Mouse (Mus musculus) c-Kit-positive CD71-positive TER-119-negative erythroid progenitor cells, embryonic 14.5 days (primary cell): Measurements from ENCODE around the gene Agtr1a.

Experiments used
- DNase-seq: peaks from one replicate; pipeline ENCODE4 v3.0.0-alpha.2; 2013; ENCODE audit warnings: low read depth

Agtr1a gene

DNA sequence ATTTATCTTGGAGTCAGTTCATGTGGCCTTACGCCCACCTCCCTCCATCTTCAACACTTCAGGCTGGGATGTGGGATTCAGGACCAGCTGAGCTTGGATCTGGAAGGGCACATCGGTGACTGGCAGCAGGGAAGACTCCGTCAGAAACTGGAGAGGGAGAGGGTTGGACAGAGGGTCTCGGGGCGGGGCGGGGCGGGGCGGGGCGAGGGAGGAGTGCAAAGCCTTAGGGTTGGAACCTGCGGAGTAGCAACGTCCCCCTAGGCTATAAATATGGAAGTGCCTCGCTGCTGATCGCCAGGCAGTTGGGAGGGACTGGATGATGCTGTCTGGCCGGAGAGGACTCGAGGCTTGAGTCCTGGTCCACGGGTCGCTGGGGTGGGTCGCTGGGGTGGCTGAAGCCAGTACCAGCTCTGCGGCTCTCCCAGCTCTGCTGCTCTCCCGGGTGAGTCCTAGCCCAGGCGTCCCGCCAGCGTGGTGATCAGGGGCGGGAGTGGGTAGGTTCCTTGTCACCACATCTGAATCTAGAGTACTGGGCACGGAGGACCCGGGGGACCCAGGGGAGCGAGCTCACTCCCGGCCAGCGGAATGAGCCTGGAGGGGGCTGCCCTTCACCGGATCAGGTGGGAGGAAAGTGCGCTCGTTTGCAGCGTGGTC lies at the start of gene Agtr1a:
Gene Agtr1a (plus strand): TSS at position 294 of the 654 bp plus-strand sequence.
- no peak for DNase-seq

DNA sequence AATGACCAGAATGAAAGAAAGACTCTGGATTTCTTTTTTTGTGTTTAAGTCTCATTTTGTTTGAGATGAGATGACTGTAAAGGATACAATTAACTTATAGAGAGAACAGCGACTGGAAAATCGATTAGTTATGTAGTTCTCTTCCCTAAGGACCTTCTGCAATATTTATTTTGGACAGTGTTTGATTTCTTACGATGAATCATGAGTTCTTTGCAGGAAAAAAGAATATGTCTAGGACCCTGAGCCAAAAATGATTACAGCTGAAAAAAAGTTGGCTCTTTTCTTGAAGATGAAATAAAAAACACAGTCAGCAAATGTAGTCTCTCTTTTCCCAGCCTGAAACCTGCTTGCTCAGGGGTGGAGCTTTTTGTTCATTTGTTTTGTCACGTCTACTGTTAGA lies 26.0 kb upstream of the Agtr1a start:
- no peak for DNase-seq

- DNase-seq: no peak
Observed at GRCm38 (mm10) chr13:30324669-30325346, 11.4 kb upstream of the Agtr1a start.

GRCm38 (mm10) chr13:30331061-30331460 lies 5.2 kb upstream of the Agtr1a start:
- no peak for DNase-seq

DNA sequence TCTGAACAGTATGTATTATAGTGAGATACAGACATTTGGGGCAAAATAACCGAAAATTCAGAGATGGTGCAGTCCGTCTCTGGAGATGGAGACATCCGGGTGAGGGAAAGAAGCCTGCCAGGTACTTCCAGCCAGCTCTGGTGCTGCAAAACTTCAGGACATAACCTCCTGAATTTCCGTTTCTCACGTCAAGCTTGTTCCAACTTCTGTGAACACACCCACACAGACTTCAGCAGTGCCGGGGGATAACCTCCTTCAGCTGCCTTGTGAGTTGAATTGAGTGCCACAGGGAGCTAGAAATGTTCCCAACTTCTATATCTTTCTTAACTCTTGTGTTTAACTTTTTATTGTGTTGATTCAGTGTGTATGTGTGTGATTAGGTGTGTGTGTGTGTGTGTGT lies 4.4 kb upstream of the Agtr1a start:
- DNase-seq: no peak

GRCm38 (mm10) chr13:30332581-30332980 lies 3.7 kb upstream of the Agtr1a start:
- DNase-seq: no peak

DNA sequence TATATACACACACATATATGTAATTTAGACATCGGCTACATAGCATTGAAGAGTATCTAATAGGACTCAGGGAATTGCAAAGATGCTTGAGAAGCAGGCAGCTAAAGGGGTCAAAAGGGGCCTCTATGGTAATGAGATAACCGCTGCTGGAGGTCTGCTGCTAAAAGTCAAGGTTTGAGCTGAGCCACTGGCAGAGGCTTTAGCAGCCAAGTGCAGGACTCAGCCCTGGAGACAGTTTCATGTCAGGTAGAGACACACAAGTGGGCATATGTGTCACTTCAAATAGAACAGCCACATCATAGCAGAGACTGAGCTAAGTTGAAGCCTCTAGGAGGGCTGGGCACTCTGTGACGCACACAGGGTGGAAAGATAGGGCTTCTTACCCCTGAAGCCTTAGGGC lies 1.6 kb upstream of the Agtr1a start:
- no peak for DNase-seq

- DNase-seq: no peak
Observed at GRCm38 (mm10) chr13:30336913-30337312, 672 bp downstream of the Agtr1a start.

GRCm38 (mm10) chr13:30337646-30338045 lies 1.4 kb downstream of the Agtr1a start:
- DNase-seq: no peak

- DNase-seq: no peak
Observed at GRCm38 (mm10) chr13:30338576-30338975, 2.3 kb downstream of the Agtr1a start.

DNA sequence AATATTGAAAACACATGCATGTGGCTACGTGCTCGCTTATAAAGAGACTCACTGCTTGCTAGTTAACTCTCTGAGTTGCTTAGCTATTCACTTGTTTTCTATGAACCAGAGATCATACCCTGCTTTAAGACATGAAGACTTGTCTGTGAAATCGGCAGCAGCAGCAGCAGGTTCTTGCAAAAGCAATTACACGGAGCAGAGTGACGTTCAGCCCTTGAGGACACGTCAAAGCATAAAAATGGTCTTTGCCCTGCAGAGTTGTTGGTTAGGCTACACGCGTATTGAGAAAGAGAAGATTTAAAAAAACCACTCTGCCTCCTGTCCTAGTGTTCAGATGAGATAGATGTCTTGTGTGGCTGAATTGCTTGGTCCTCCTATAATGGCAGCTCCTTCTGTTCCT lies 3.7 kb downstream of the Agtr1a start:
- no peak for DNase-seq

DNA sequence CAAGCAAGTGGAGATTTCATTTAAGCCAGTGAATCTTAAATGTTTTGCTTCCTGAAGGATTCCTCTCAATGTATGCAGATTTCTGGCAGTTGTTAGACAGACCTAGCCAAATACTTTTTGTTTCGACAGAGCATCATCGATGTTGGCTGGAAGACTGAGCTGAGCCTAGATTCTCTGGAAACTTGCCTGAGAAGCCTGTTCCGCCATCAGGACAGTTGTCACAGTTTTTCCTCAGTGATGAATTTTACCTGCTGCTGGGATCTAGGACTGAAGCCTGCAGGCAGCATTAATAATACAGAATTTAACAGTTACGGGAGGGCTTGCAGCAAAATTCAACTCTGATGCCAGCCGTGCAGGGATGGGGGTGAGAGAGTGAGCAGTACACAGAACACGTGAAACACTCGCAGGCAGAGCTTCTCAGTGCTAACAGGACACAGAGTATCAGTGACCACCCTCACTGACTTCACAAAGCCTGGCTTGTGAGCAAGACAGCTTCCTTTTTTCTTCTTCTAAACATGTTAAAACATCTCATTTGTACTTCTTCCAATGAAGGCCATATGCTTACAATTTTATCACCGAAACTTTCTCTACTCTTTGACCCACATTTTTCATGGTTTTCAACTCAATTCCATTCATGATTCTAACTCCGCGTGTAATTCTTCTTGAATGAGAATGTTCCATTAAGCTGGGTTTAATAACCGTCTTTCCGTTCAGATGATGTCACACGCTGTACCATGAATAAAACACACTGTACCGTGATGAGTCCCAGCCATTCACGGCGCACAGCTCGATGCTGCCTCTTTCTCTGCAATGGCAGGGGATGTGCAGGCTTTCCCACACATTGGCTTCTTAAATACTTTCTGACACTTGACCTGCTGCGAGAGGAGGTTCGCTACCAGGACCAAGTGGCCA lies 6.0 kb downstream of the Agtr1a start:
- DNase-seq: no peak

DNA sequence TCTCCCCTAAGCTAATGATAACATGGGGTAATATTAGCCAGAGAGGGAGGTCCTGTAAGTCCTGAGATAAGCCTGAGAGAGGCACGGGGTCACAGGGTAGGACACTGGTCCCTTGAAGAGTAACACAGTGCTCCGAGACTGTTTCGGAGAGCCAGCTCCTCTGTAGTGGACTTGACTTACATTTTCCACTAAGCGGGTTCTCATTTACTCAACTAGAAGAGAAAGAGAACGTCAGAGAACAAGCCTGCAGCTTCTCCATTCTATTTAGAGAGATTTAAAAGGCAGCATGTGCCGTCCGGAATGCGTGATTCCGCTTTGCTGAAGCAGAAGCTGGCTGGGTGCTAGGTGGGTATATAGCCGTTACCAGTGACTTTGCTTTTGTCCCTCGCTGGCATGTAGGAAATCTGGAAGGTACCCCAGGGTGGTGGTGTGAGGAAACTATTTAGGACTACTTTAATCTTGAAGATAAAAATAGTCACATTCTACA lies 9.2 kb downstream of the Agtr1a start:
- no peak for DNase-seq

GRCm38 (mm10) chr13:30346881-30347280 lies 10.6 kb downstream of the Agtr1a start:
- DNase-seq: no peak

- no peak for DNase-seq
Observed at GRCm38 (mm10) chr13:30348306-30348705, 12.1 kb downstream of the Agtr1a start.

GRCm38 (mm10) chr13:30351966-30352365 lies 15.7 kb downstream of the Agtr1a start:
- DNase-seq: no peak

DNA sequence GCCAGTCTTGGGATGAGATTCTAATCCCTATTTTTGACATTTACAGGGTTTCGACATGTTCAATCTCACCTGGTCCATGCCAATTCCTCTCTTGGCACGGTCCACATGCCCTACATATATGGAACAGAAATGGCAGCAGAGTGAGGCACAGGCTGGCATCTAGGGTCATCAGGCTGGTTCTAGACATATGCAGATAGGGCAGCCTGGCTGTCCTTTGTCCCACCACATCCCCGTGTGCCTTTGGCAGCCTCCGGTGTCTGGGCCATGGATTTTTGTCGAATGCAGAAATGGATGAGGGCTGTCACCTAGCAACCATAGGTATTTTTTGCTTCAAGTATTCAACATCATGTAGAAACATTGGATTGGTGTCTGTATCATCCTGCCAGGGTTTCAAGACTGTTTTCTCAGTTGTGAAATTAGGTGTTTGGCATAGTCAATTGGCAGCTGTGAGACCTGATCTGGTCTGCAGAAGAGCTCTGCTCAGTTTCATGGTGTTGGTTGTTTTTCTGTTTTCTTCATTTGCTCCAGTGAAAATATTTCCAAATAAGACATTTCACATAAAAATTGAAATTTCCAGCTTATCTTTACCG lies 18.8 kb downstream of the Agtr1a start:
- DNase-seq: no peak

- no peak for DNase-seq
Observed at GRCm38 (mm10) chr13:30355979-30356378, 19.7 kb downstream of the Agtr1a start.

- DNase-seq: no peak
Observed at GRCm38 (mm10) chr13:30358456-30359168, 22.4 kb downstream of the Agtr1a start.

- DNase-seq: no peak
Observed at GRCm38 (mm10) chr13:30359886-30360285, 23.6 kb downstream of the Agtr1a start.

- no peak for DNase-seq
Observed at GRCm38 (mm10) chr13:30361002-30361401, 24.8 kb downstream of the Agtr1a start.

DNA sequence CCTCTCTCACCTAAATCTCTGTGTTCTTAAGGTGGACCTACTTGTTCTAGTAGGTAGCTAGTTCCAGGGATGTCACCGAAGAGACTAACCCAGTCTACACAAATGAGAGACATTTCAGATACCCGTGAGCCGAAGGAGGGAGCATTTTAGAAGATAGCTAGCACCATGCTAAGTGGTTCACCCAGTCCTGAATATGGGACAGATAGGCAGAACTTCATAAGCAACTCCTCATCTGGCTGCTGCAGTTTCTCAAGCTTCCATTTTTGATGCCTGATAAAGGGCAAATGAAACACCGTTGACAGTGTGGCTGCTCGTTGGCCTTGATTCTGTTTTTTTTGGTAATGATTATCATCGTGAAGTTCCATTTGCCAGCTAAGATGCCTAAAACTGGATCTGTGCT lies 25.8 kb downstream of the Agtr1a start:
- DNase-seq: no peak
